Comparison of ENCODE assay signal across 20 mouse cellular contexts in genomic region chr19:42713770-42714169, GRCm38 (mm10). TPM values are rescaled to one million over a fixed set of nuclear protein-coding genes. Genes with fewer than 3 reads are reported as not detected.
A peak's percentile ranks its signal among the peaks of the same experiment; 100 is the strongest.
DNase-seq lines count a peak whose midpoint lies in the region; ATAC-seq and TF ChIP-seq lines count a peak whose summit lies in the region.
"Had no signal": no experiment of that assay in that cellular context is flagged by ENCODE, and none has a peak within 500 bp of the region (broad histone marks: within the 10 kb centered on the region; RNA-seq: fewer than 3 reads in every experiment).

No protein-coding gene starts in this region.

- no peak for TF ChIP-seq POLR2A in bone marrow macrophage, adult 2 months (IDR thresholded peaks at IDR 0.05; ENCODE audit: borderline replicate concordance, low read depth, low read length)

- TF ChIP-seq EP300 in lung, postnatal 0 days (IDR thresholded peaks at IDR 0.05): no peak

- H3K27me3 ChIP-seq in lung, postnatal 0 days (replicated peaks; ENCODE audit: insufficient read depth, low read length): no peaks in the 10 kb centered on the region
- H3K27me3 ChIP-seq: embryonic facial prominence, embryonic 12.5 days; forebrain, embryonic 15.5 days; heart, embryonic 15.5 days; intestine, embryonic 15.5 days had no signal

- no peaks in the 10 kb centered on the region for H3K9me3 ChIP-seq in lung, postnatal 0 days (ENCODE audit: low read length)
- H3K9me3 ChIP-seq: embryonic facial prominence, embryonic 12.5 days; forebrain, embryonic 15.5 days; G1E; heart, embryonic 15.5 days; intestine, embryonic 15.5 days had no signal

- H3K4me3 ChIP-seq in bone marrow macrophage, adult 2 months (ENCODE audit: insufficient read depth, low read length): no peak overlapping the region
- no peak overlapping the region for H3K4me3 ChIP-seq in lung, postnatal 0 days (ENCODE audit: low read depth, low read length)
- H3K4me3 ChIP-seq: embryonic facial prominence, embryonic 12.5 days; forebrain, embryonic 15.5 days; heart, embryonic 15.5 days; intestine, embryonic 15.5 days had no signal

- DNase-seq in lung, postnatal 0 days (ENCODE audit: low spot score): peak; percentile 37
- DNase-seq in lung, postnatal 36 days: peak; percentile 59
- no peak for DNase-seq in B cell, adult 2 months
- no peak for DNase-seq in retina, embryonic 14.5 days (ENCODE audit: low spot score)
- DNase-seq in urinary bladder, adult 2 months (ENCODE audit: low spot score): no peak
- DNase-seq: adrenal gland, adult 8-10 months; cerebellum, adult 2 months; cerebellum, postnatal 14 days; gastrocnemius, postnatal 10 days; heart, postnatal 14 days had no signal

- H3K4me1 ChIP-seq in bone marrow macrophage, adult 2 months (ENCODE audit: control insufficient read depth, insufficient read depth, low read length): peaks cover 52% of the 10 kb centered on the region
- no peaks in the 10 kb centered on the region for H3K4me1 ChIP-seq in lung, postnatal 0 days (ENCODE audit: insufficient read depth, low read depth, low read length)
- H3K4me1 ChIP-seq: heart, embryonic 15.5 days had no signal

- H3K36me3 ChIP-seq in lung, postnatal 0 days (ENCODE audit: insufficient read depth, low read length): no peaks in the 10 kb centered on the region
- H3K36me3 ChIP-seq: embryonic facial prominence, embryonic 12.5 days; forebrain, embryonic 15.5 days; G1E; heart, embryonic 15.5 days; intestine, embryonic 15.5 days had no signal

- H3K4me2 ChIP-seq in lung, postnatal 0 days (replicated peaks; ENCODE audit: low read depth, low read length): no peak overlapping the region
- H3K4me2 ChIP-seq: embryonic facial prominence, embryonic 12.5 days; forebrain, embryonic 15.5 days; heart, embryonic 15.5 days; hindbrain, embryonic 14.5 days; intestine, embryonic 15.5 days had no signal

- WGBS in lung, postnatal 0 days: 54% methylated on average over 9 of the region's 9 CpGs

- peak overlapping the region; percentile 90 for H3K27ac ChIP-seq in bone marrow macrophage, adult 2 months (ENCODE audit: insufficient read depth, low read depth, low read length)
- no peak overlapping the region for H3K27ac ChIP-seq in lung, postnatal 0 days (ENCODE audit: low read length)
- H3K27ac ChIP-seq: embryonic facial prominence, embryonic 12.5 days; forebrain, embryonic 15.5 days; heart, embryonic 15.5 days; hindbrain, embryonic 14.5 days; intestine, embryonic 15.5 days had no signal

- 0 out of 2 replicates have a peak, but pooled peaks have one; percentile 36 for ATAC-seq in common myeloid progenitor, adult 5-6 weeks (replicated peaks; ENCODE audit: low read depth, poor library complexity, severe bottlenecking)
- ATAC-seq in lung, postnatal 0 days: peak; percentile 59
- ATAC-seq: CD4-positive, CD25-positive, alpha-beta regulatory T cell, adult 4 months; forebrain, embryonic 15.5 days; intestine, embryonic 15.5 days had no signal

- no peak overlapping the region for H3K9ac ChIP-seq in lung, postnatal 0 days (replicated peaks; ENCODE audit: low read depth)
- H3K9ac ChIP-seq: embryonic facial prominence, embryonic 12.5 days; forebrain, embryonic 15.5 days; heart, embryonic 15.5 days; hindbrain, embryonic 14.5 days; intestine, embryonic 15.5 days had no signal

- TF ChIP-seq CTCF in bone marrow macrophage, adult 2 months (IDR thresholded peaks at IDR 0.05; ENCODE audit: low read depth, low read length): no peak
- no peak for TF ChIP-seq CTCF in lung, postnatal 0 days (IDR thresholded peaks at IDR 0.05)

RNA-seq across cellular contexts. Expression of gene Pyroxd2, which starts 38.8 kb away (rescaled TPM):
- 2.9 and 5.2 TPM in 2 replicates for polyA plus RNA-seq in bone marrow macrophage, adult 2 months (2012; ENCODE audit: insufficient read depth, insufficient read length, missing spikeins)
- 0.39 and 0.73 TPM in 2 replicates for total RNA-seq in common myeloid progenitor, adult 5-6 weeks (2017)
- 3.8 and 4.3 TPM in 2 replicates for polyA plus RNA-seq in lung, postnatal 0 days (2015; fragmentation: Nextera tagmentation; extraction: Ambion mirVana)
- 7.2 and 9.0 TPM in 2 replicates for polyA plus RNA-seq in urinary bladder, adult 2 months (2012; rRNA removed)
- total RNA-seq: hematopoietic stem cell, adult 5-6 weeks had no signal

Comparison
In these comparisons a context has a peak if more than half of its experiments do, and no peak if none do; other contexts are left out.
1. DNase-seq: peak in lung, postnatal 0 days (single experiment) and lung, postnatal 36 days (single experiment); none in B cell, adult 2 months (0 of 2), retina, embryonic 14.5 days (single experiment) and urinary bladder, adult 2 months (single experiment).